Mouse (Mus musculus): Measurements from ENCODE around the gene Srcap. TPM values are rescaled to one million over a fixed set of nuclear protein-coding genes. Genes with fewer than 3 reads are reported as not detected.

The Srcap gene
- total and polyA plus RNA-seq, 2 experiments from 2014 or later: 16.1 to 29.3 TPM

DNA sequence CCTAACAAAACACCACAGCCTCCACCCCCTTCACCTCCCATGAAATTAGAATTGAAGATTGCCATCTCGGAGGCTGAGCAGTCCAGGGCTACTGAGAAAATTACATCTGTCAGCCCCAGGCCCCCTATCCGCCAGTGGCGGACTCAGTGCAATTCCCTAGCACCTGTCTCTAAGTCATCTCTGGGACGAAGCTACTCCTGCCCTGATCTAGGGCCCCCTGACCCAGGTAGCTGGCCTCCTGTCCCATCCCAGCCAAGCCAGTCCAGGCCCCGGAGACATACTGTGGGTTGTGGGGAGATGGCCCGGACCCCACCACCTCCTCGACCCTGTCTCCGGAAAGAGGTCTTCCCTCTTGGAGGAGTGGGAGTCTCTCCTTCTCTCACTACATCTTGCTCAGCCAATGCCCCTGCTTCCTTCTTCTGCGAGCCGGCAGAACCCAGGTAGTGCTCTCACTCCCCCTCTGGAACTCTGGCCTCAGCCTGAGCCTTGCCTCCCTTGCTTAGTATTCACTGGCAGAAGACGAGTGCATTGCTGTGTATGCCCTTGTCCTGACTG, 36.5 kb upstream of the Srcap start:
- Histone ChIP-seq H3K9ac (replicated peaks; ENCODE audit: low read depth, low read length) (no peak overlapping the region), H3K4me2 (ENCODE audit: low read depth, low read length) (no peak overlapping the region), H3K4me1 (ENCODE audit: control insufficient read depth, insufficient read depth) (peaks cover 20% of the 10 kb centered on the region), H3K27ac (ENCODE audit: low read depth) (no peak overlapping the region), H3K36me3 (replicated peaks; ENCODE audit: control insufficient read depth, insufficient read depth, low read length) (peaks cover 37% of the 10 kb centered on the region), H3K4me3 (ENCODE audit: low read depth, low read length) (no peak overlapping the region), H3K27me3 (ENCODE audit: control insufficient read depth, insufficient read depth, low read length) (no peaks in the 10 kb centered on the region), H3K9me3 (replicated peaks; ENCODE audit: control insufficient read depth, low read length) (no peaks in the 10 kb centered on the region)
- DNase-seq (ENCODE audit: low spot score) (no peak), ATAC-seq (ENCODE audit: insufficient read depth, low read depth) (no peak)
- TF ChIP-seq CTCF (IDR thresholded peaks at IDR 0.05; ENCODE audit: low read depth): no peak
- TF ChIP-seq EP300 (IDR thresholded peaks at IDR 0.05; ENCODE audit: low read depth): no peak
- WGBS: 92% methylated on average over 11 of the region's 11 CpGs

DNA sequence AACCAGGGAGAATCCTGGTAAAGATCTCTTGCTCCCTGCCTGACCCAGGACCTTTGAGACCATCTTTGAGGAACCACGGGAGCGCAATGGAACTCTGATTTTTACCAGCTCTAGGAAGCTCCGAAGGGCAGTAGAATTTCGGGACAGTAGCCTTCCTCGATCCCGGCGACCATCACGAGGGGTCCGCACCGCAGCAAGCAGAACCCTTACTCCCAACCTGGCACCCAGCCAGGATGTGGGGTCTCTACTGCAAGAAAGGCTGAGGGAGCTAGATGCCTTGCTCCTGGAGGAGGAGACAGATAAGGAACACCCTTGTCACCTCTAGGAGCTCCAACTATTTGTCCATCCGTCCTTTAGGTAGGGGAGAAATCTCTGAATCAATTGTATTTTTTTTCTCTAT, 35.4 kb upstream of the Srcap start:
- no peak for TF ChIP-seq CTCF (IDR thresholded peaks at IDR 0.05; ENCODE audit: low read depth)
- no peak for TF ChIP-seq EP300 (IDR thresholded peaks at IDR 0.05; ENCODE audit: low read depth)
- Histone ChIP-seq H3K9ac (replicated peaks; ENCODE audit: low read depth, low read length) (no peak overlapping the region), H3K27ac (ENCODE audit: low read depth) (no peak overlapping the region), H3K36me3 (replicated peaks; ENCODE audit: control insufficient read depth, insufficient read depth, low read length) (peaks cover 37% of the 10 kb centered on the region), H3K4me3 (ENCODE audit: low read depth, low read length) (no peak overlapping the region), H3K27me3 (ENCODE audit: control insufficient read depth, insufficient read depth, low read length) (no peaks in the 10 kb centered on the region), H3K9me3 (replicated peaks; ENCODE audit: control insufficient read depth, low read length) (no peaks in the 10 kb centered on the region), H3K4me1 (ENCODE audit: control insufficient read depth, insufficient read depth) (peaks cover 27% of the 10 kb centered on the region), H3K4me2 (ENCODE audit: low read depth, low read length) (no peak overlapping the region)
- 94% methylated on average over 11 of the region's 11 CpGs for WGBS
- DNase-seq (ENCODE audit: low spot score): no peak
- no peak for ATAC-seq (ENCODE audit: insufficient read depth, low read depth)

DNA sequence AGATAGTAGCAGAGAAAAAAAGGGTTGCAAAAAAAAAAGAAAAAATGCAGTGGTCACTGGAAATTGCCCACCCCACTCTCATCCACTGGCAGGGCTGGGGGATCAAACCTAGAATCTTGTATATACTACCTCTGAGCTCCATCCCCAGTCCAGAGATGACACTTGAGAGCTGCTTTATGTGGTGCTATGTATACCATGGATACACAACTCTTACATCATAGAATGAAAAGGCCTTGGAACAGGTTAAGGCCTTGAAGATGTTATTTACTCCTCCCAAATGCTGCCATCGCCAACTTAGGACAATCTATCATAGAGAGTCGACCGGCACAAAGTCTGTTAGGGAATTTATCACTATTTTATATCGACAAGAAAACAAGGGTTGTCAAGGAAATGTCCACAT, 34.9 kb upstream of the Srcap start:
- H3K4me1 ChIP-seq (ENCODE audit: control insufficient read depth, insufficient read depth): peaks cover 27% of the 10 kb centered on the region
- peaks cover 37% of the 10 kb centered on the region for H3K36me3 ChIP-seq (replicated peaks; ENCODE audit: control insufficient read depth, insufficient read depth, low read length)
- no peak for TF ChIP-seq CTCF (IDR thresholded peaks at IDR 0.05; ENCODE audit: low read depth)
- TF ChIP-seq EP300 (IDR thresholded peaks at IDR 0.05; ENCODE audit: low read depth): no peak
- peak overlapping the region; percentile 51; the same call in 1 of the 2 replicates for H3K9ac ChIP-seq (replicated peaks; ENCODE audit: low read depth, low read length)
- peak overlapping the region; percentile 85 for H3K4me3 ChIP-seq (ENCODE audit: low read depth, low read length)
- H3K27me3 ChIP-seq (ENCODE audit: control insufficient read depth, insufficient read depth, low read length): no peaks in the 10 kb centered on the region
- no peak for ATAC-seq (ENCODE audit: insufficient read depth, low read depth)
- H3K4me2 ChIP-seq (ENCODE audit: low read depth, low read length): peak overlapping the region; percentile 79
- no peaks in the 10 kb centered on the region for H3K9me3 ChIP-seq (replicated peaks; ENCODE audit: control insufficient read depth, low read length)
- H3K27ac ChIP-seq (ENCODE audit: low read depth): peak overlapping the region; percentile 97
- 71% methylated on average over 4 of the region's 4 CpGs for WGBS
- DNase-seq (ENCODE audit: low spot score): no peak

DNA sequence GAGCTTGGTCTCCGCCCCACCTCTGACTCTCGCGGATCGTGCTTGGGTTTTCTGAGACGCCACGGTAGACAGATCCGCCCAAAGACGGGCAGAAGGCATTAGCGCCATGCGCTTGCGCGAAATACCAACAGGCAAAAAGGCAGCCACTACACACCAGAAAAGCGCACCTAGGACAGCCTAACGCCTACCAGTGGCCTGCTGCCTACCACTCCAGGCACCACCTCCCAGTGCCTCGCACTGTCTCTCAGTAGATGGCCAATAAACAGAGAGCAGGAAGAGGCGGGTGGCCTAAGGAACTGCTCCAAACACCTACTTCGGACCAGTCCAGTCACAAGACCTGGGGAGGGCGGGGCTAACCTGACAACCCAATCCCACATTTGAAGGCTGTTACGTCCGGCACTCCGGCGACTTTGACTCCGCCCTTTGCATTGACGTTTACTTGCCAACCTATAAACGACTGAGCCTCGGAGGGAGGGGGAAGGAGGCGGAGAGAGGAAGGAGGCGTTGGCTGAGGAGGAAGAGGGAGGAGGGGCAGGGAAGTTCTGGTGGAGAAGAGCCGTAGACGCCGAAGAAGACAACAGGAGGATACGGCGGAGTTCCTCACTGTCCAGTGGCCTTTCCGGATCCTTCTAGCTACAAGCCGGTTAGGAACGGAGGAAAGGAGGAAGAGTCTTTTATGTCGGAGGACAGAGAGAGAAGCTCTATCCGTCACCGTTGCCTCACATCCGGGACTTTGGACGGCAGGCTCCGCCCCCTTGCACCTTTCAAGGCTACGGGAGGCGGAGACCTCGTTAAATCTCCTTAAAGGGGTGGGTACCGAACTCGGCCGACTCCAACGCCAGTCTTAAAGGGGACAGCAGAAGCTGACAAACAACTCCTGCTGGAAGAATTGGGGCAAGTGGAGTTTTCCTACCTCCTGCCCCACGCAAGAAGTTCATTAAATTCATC, 33.8 kb upstream of the Srcap start:
- TF ChIP-seq CTCF (IDR thresholded peaks at IDR 0.05; ENCODE audit: low read depth) (peak; percentile 24; the same call in 1 of the 2 replicates), EP300 (IDR thresholded peaks at IDR 0.05; ENCODE audit: low read depth) (peak; percentile 6; the same call in 1 of the 2 replicates)
- peak overlapping the region; percentile 94 for H3K9ac ChIP-seq (replicated peaks; ENCODE audit: low read depth, low read length)
- peak overlapping the region; percentile 97 for H3K27ac ChIP-seq (ENCODE audit: low read depth)
- WGBS: under 1% methylated on average over 50 of the region's 50 CpGs
- H3K9me3 ChIP-seq (replicated peaks; ENCODE audit: control insufficient read depth, low read length): no peaks in the 10 kb centered on the region
- peak overlapping the region; percentile 94 for H3K4me2 ChIP-seq (ENCODE audit: low read depth, low read length)
- peak; percentile 89 for ATAC-seq (ENCODE audit: insufficient read depth, low read depth)
- H3K4me1 ChIP-seq (ENCODE audit: control insufficient read depth, insufficient read depth): peaks cover 19% of the 10 kb centered on the region
- no peaks in the 10 kb centered on the region for H3K27me3 ChIP-seq (ENCODE audit: control insufficient read depth, insufficient read depth, low read length)
- peak; percentile 100 for DNase-seq (ENCODE audit: low spot score)
- H3K36me3 ChIP-seq (replicated peaks; ENCODE audit: control insufficient read depth, insufficient read depth, low read length): peaks cover 47% of the 10 kb centered on the region
- H3K4me3 ChIP-seq (ENCODE audit: low read depth, low read length): peak overlapping the region; percentile 85

DNA sequence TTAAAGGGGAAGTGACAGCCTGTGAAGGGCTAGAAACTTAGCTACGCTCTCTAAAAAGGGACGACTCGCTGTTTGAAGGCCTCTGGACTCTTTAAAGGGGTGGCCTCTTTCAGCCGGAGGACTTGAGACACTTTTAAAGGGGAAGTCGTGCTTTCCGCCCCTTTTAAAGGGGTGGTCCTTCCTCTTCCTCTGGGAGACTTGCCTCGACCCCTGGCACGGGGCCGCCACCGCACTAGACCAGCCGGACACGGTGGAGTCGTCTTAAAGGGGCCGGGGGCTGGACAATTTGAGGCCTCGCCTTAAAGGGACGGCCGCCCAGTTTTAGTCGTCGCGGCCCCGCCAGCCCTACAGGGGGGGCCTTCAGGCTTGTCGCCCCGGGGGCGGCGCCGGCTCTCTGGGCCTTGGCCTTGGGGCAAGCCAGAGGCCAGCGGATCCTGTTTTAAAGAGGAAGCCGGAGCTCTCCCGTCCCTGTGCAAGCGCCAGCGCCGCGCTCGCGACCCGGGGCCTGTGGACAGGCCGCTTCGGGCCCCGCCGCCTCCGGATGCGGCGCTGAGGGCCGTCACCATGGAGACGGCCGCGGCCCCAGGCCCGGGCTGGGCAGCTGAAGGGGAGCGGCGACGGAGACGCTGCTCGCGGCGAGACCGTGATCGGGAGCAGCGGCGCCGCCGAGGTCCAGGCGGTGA, 33.0 kb upstream of the Srcap start, which contains the start of gene Fbrs:
Gene Fbrs, plus strand, starts transcription at position 565 of the 683 bp plus-strand sequence.
- Histone ChIP-seq H3K4me3 (ENCODE audit: low read depth, low read length) (peak within 1 kb of the TSS; percentile 85), H3K36me3 (replicated peaks; ENCODE audit: control insufficient read depth, insufficient read depth, low read length) (peaks cover 51% of the 10 kb centered on the region), H3K4me2 (ENCODE audit: low read depth, low read length) (peak within 1 kb of the TSS; percentile 94), H3K9ac (replicated peaks; ENCODE audit: low read depth, low read length) (peak within 1 kb of the TSS; percentile 94), H3K27me3 (ENCODE audit: control insufficient read depth, insufficient read depth, low read length) (no peaks in the 10 kb centered on the region), H3K27ac (ENCODE audit: low read depth) (peak within 1 kb of the TSS; percentile 97), H3K4me1 (ENCODE audit: control insufficient read depth, insufficient read depth) (peaks cover 19% of the 10 kb centered on the region), H3K9me3 (replicated peaks; ENCODE audit: control insufficient read depth, low read length) (no peaks in the 10 kb centered on the region)
- peak; percentile 78 for ATAC-seq (ENCODE audit: insufficient read depth, low read depth)
- WGBS: under 1% methylated on average over 44 of the region's 62 CpGs
- peak; percentile 97 for DNase-seq (ENCODE audit: low spot score)
- TF ChIP-seq EP300 (IDR thresholded peaks at IDR 0.05; ENCODE audit: low read depth) (peak; percentile 95; the same call in 1 of the 2 replicates), CTCF (IDR thresholded peaks at IDR 0.05; ENCODE audit: low read depth) (no peak)
